Mouse (Mus musculus) forebrain, embryonic 11.5 days (tissue): ENCODE data around the gene Zfp605. TPM values are rescaled to one million over a fixed set of nuclear protein-coding genes. Genes with fewer than 3 reads are reported as not detected.

Experiments used
- polyA plus RNA-seq: library from polyadenylated mRNA; unstranded; fragments of >200 nt; fragmentation: Nextera tagmentation; extraction: Ambion mirVana; gene quantifications from 2 replicates; pipeline ENCODE4 v1.2.1, GENCODE M21; 2014

The Zfp605 gene
- polyA plus RNA-seq, 1 experiment from 2014 or later, result 6.3 TPM

Other genes starting within 250 kb of the Zfp605 start
- 0.68 and 1.1 TPM in 2 replicates for gene Gm15446, start 186.7 kb upstream of the Zfp605 start, polyA plus RNA-seq
- 28.0 and 28.6 TPM in 2 replicates for gene Zfp932, start 113.6 kb upstream of the Zfp605 start, polyA plus RNA-seq
- gene Gm17655, start 37.6 kb upstream of the Zfp605 start, polyA plus RNA-seq, result 5.7 and 6.4 TPM in 2 replicates
- 1.3 and 2.7 TPM in 2 replicates for gene Gm35315, start 15.7 kb upstream of the Zfp605 start, polyA plus RNA-seq
- 0.43 and 1.3 TPM in 2 replicates for gene Plcxd1, start 10.1 kb upstream of the Zfp605 start, polyA plus RNA-seq
- gene Gtpbp6, start 1.9 kb upstream of the Zfp605 start, polyA plus RNA-seq, result 24.4 and 28.2 TPM in 2 replicates
- 64.1 and 69.2 TPM in 2 replicates for gene Chfr, start 25.8 kb downstream of the Zfp605 start, polyA plus RNA-seq
- gene Golga3, start 66.6 kb downstream of the Zfp605 start, polyA plus RNA-seq, result 20.0 and 20.7 TPM in 2 replicates
- 39.0 and 48.6 TPM in 2 replicates for gene Ankle2, start 120.9 kb downstream of the Zfp605 start, polyA plus RNA-seq
- gene Pgam5, start 159.8 kb downstream of the Zfp605 start, polyA plus RNA-seq, result 92.4 and 104 TPM in 2 replicates
- gene Pxmp2, start 176.1 kb downstream of the Zfp605 start, polyA plus RNA-seq, result 10.7 and 12.2 TPM in 2 replicates
- gene Pole, start 176.2 kb downstream of the Zfp605 start, polyA plus RNA-seq, result 49.8 and 50.7 TPM in 2 replicates
- 1.0 and 1.3 TPM in 2 replicates for gene P2rx2, start 233.1 kb downstream of the Zfp605 start, polyA plus RNA-seq
- not detected in 2 replicates for gene Lrcol1, start 234.6 kb downstream of the Zfp605 start, polyA plus RNA-seq